ENCODE assay signal across 9 mouse cellular contexts in genomic region chr6:145934697-145935240, GRCm38 (mm10). TPM values are rescaled to one million over a fixed set of nuclear protein-coding genes. Genes with fewer than 3 reads are reported as not detected.
DNase-seq lines count a peak whose midpoint lies in the region; ATAC-seq lines count a peak whose summit lies in the region.
"Had no signal": no experiment of that assay in that cellular context is flagged by ENCODE, and none has a peak within 500 bp of the region (broad histone marks: within the 10 kb centered on the region; RNA-seq: fewer than 3 reads in every experiment).

No protein-coding gene starts in this region.

- no peak overlapping the region for H3K27ac ChIP-seq in liver, embryonic 13.5 days

- H3K9ac ChIP-seq in liver, embryonic 13.5 days: no peak overlapping the region

- H3K27me3 ChIP-seq in liver, embryonic 13.5 days: no peaks in the 10 kb centered on the region

- ATAC-seq in liver, embryonic 13.5 days (ENCODE audit: low read depth): no peak

- H3K4me1 ChIP-seq in liver, embryonic 13.5 days (replicated peaks): no peaks in the 10 kb centered on the region

- DNase-seq in embryo, embryonic 11 days: peak; percentile 49
- DNase-seq in embryo, embryonic 10.5 days (ENCODE audit: low spot score): no peak
- DNase-seq in brain, adult 2 months (ENCODE audit: low read depth, low spot score): peak; percentile 15
- peak; percentile 36 for DNase-seq in heart, postnatal 4 days
- no peak for DNase-seq in liver, embryonic 13.5 days
- no peak for DNase-seq in spleen, postnatal 10 days (ENCODE audit: low spot score in 2 of 2)
- DNase-seq in layer of hippocampus, postnatal 25 days (ENCODE audit: extremely low spot score in 1 of 2, low spot score in 1 of 2): no peak
- DNase-seq in cerebellum, postnatal 4 days (ENCODE audit: low spot score in 2 of 2): no peak

- H3K9me3 ChIP-seq in liver, embryonic 13.5 days (replicated peaks): no peaks in the 10 kb centered on the region

- peak overlapping the region; percentile 41; the same call in 1 of the 2 replicates for H3K4me2 ChIP-seq in liver, embryonic 13.5 days

- no peaks in the 10 kb centered on the region for H3K36me3 ChIP-seq in liver, embryonic 13.5 days

- 73% methylated on average over 9 of the region's 9 CpGs for WGBS in liver, embryonic 13.5 days (ENCODE audit: insufficient replicate concordance)

- no peak overlapping the region for H3K4me3 ChIP-seq in liver, embryonic 13.5 days (replicated peaks)

RNA-seq across cellular contexts. Expression of gene Sspn, which starts 3.3 kb away (rescaled TPM):
- total RNA-seq in heart, postnatal 4 days (2021): 100 to 1,000 TPM; 103 to 104 TPM
- polyA plus RNA-seq in liver, embryonic 13.5 days (2015; fragmentation: Nextera tagmentation; extraction: Ambion mirVana): 0.71 and 1.1 TPM in 2 replicates
- 1 to 10 TPM; 4.6 to 5.2 TPM for total RNA-seq in layer of hippocampus, postnatal 25 days (2021)
- total RNA-seq: common myeloid progenitor, adult 5-6 weeks had no signal

Comparison
In these comparisons a context has a peak if more than half of its experiments do, and no peak if none do; other contexts are left out.
1. DNase-seq: peak in embryo, embryonic 11 days (single experiment), brain, adult 2 months (single experiment) and heart, postnatal 4 days (single experiment); none in embryo, embryonic 10.5 days (single experiment), liver, embryonic 13.5 days (single experiment), spleen, postnatal 10 days (0 of 2), layer of hippocampus, postnatal 25 days (0 of 2) and cerebellum, postnatal 4 days (0 of 2).
2. RNA of gene Sspn, which starts 3.3 kb away (total RNA-seq): 103 to 104 TPM in heart, postnatal 4 days; 4.6 to 5.2 TPM in layer of hippocampus, postnatal 25 days; every median in the first group is over 10 times any median in the second.